Mouse (Mus musculus) liver, embryonic 13.5 days (tissue): Measurements from ENCODE around the gene Cacnb4. TPM values are rescaled to one million over a fixed set of nuclear protein-coding genes. Genes with fewer than 3 reads are reported as not detected.

ENCODE experiments used
- ATAC-seq: fragments of 200-750 bp; cut with Nextera tagmentation; 2 replicates; pipeline ENCODE4 v1.8.0; 2017; ENCODE audit warnings: low read depth, mild to moderate bottlenecking, moderate number of reproducible peaks, moderate library complexity
- DNase-seq: peaks from one replicate; pipeline ENCODE4 v3.0.0; 2022
- H3K27ac ChIP-seq: fragments of 300-500 bp; sonication (generic); 2 replicates; pipeline ENCODE4 v1.5.1; 2015; ENCODE audit warnings: moderate library complexity, mild to moderate bottlenecking, inconsistent platforms
- H3K27me3 ChIP-seq: fragments of 300-500 bp; sonication (generic); 2 replicates; pipeline ENCODE4 v1.6.1; 2015; ENCODE audit warnings: mild to moderate bottlenecking, inconsistent platforms
- H3K36me3 ChIP-seq: fragments of 300-500 bp; sonication (generic); 2 replicates; pipeline ENCODE4 v1.6.1; 2015; ENCODE audit warnings: mild to moderate bottlenecking, inconsistent platforms
- H3K4me1 ChIP-seq: fragments of 300-500 bp; sonication (generic); replicated peaks from 2 replicates; pipeline ENCODE4 v1.6.1; 2015; ENCODE audit warnings: inconsistent platforms
- H3K4me2 ChIP-seq: fragments of 300-500 bp; sonication (generic); 2 replicates; pipeline ENCODE4 v1.6.1; 2015; ENCODE audit warnings: inconsistent platforms, mild to moderate bottlenecking, moderate library complexity
- H3K4me3 ChIP-seq: fragments of 300-500 bp; sonication (generic); replicated peaks from 2 replicates; pipeline ENCODE4 v1.5.1; 2015; ENCODE audit warnings: mild to moderate bottlenecking, inconsistent platforms
- H3K9ac ChIP-seq: fragments of 300-500 bp; sonication (generic); 2 replicates; pipeline ENCODE4 v1.6.1; 2015; ENCODE audit warnings: mild to moderate bottlenecking, inconsistent platforms
- H3K9me3 ChIP-seq: fragments of 300-500 bp; sonication (generic); replicated peaks from 2 replicates; pipeline ENCODE4 v1.6.1; 2016; ENCODE audit warnings: inconsistent platforms
- WGBS: fragments of 180-500 bp; shearing (Covaris S2); methylation state at CpG from one replicate; pipeline ENCODE4 v1.1.7; 2015; ENCODE audit not compliant: insufficient replicate concordance; 5-methylcytosine and 5-hydroxymethylcytosine counted together
- polyA plus RNA-seq: library from polyadenylated mRNA; unstranded; fragments of >200 nt; fragmentation: Nextera tagmentation; extraction: Ambion mirVana; gene quantifications from 2 replicates; pipeline ENCODE4 v1.2.1, GENCODE M21; 2015

Cacnb4 gene
- polyA plus RNA-seq, 1 experiment from 2014 or later, result 0.50 TPM

- H3K9ac ChIP-seq, result no peak overlapping the region
- ATAC-seq (no peak), DNase-seq (no peak)
- WGBS, result 74% methylated on average over 3 of the region's 3 CpGs
- H3K27ac ChIP-seq, result no peak overlapping the region
- no peaks in the 10 kb centered on the region for H3K27me3 ChIP-seq
- H3K4me1 ChIP-seq, result peaks cover 13% of the 10 kb centered on the region
- H3K9me3 ChIP-seq, result no peaks in the 10 kb centered on the region
- no peak overlapping the region for H3K4me3 ChIP-seq
- no peaks in the 10 kb centered on the region for H3K36me3 ChIP-seq
- no peak overlapping the region for H3K4me2 ChIP-seq
Measured at GRCm38 (mm10) chr2:52562356-52562755, 114.3 kb downstream of the Cacnb4 start.

DNA sequence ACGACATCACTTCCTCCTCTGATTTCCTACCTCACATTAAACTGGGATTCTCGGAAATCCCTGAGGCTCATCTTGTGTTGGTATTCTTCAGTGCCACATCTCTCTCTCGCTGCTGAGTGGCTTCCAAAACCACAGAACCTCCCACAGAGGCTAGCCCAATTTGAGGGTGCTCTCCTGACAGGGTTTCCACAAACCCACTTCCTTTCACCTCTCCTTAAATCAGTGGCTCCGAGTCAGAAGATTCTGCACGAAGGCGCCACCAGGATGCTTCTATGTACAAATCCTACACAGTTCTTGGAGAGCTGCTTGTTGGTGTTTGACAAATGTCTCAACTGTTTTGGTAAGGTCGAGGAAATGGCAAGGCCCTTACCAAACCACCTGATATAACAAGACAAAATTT, 115.5 kb downstream of the Cacnb4 start:
- Histone ChIP-seq H3K4me3 (no peak overlapping the region), H3K36me3 (no peaks in the 10 kb centered on the region), H3K27ac (no peak overlapping the region), H3K9me3 (no peaks in the 10 kb centered on the region), H3K9ac (no peak overlapping the region), H3K4me2 (no peak overlapping the region), H3K27me3 (no peaks in the 10 kb centered on the region), H3K4me1 (peaks cover 14% of the 10 kb centered on the region)
- DNase-seq (no peak), ATAC-seq (no peak)
- 43% methylated on average over 7 of the region's 7 CpGs for WGBS

DNA sequence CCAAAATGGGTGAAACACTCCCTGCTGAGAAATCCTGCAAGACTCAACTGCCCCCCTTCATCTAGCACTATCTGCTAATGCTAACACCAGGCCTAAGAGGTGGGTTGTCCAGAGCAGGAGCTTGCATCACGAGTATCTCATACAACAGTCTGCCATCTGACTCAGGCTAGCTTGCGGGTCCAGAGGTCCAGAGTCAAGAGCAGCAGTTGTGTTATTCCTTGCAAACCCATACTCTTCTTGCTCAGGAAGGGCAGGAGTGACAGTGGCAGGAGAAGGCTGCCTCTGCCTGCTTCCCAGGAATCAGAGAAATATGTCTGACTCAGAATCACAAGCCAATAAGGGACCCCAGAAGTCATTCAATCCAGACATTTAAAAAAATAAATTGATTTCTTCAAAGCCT, 116.4 kb downstream of the Cacnb4 start:
- no peak overlapping the region for H3K27ac ChIP-seq
- H3K36me3 ChIP-seq, result no peaks in the 10 kb centered on the region
- WGBS, result 42% methylated on average over 2 of the region's 2 CpGs
- no peaks in the 10 kb centered on the region for H3K27me3 ChIP-seq
- ATAC-seq (no peak), DNase-seq (no peak)
- no peaks in the 10 kb centered on the region for H3K9me3 ChIP-seq
- no peak overlapping the region for H3K9ac ChIP-seq
- no peak overlapping the region for H3K4me2 ChIP-seq
- H3K4me3 ChIP-seq, result no peak overlapping the region
- H3K4me1 ChIP-seq, result peaks cover 14% of the 10 kb centered on the region

GRCm38 (mm10) chr2:52558411-52558810, 118.2 kb downstream of the Cacnb4 start:
- H3K27me3 ChIP-seq, result no peaks in the 10 kb centered on the region

DNA sequence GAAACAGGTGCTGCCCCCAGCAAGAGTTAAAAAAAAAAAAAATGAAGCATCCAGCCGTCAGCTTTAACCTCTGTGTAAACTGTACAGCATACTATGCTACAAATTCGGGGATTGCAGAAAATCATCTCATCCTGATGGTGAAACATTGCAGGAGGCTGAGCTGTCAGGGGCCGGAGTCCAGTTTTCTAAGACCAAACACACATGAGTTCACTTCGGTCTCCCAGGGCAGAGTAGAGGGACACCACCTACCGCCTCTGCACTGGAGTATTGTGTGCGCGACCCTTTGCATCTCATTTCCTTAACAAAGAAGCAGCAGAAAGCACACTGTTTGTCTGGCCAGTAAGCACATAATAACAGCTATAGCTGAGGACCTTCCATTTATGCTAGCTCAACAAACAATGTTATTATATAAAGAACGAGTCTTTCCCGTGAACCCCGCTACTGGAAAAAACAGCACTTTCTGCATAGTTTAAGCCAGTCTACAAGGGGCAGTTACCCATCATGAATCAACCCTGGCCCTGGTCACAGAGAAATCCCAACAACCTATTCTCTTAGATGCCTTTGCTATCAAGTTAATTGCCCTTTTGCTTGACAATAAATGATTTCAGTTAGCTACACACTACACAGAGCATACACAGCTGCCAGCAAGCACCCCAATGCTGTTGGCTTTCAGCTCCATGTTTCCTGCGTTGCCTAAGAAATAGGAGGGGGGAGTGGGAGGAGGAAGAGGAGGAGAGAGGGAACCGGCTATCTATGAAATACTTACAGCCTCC, 118.9 kb downstream of the Cacnb4 start:
- peaks cover 14% of the 10 kb centered on the region for H3K4me1 ChIP-seq
- 71% methylated on average over 12 of the region's 12 CpGs for WGBS
- DNase-seq (no peak), ATAC-seq (peak; percentile 65)
- no peaks in the 10 kb centered on the region for H3K36me3 ChIP-seq
- no peak overlapping the region for H3K4me2 ChIP-seq
- H3K27me3 ChIP-seq, result no peaks in the 10 kb centered on the region
- no peak overlapping the region for H3K27ac ChIP-seq
- H3K9ac ChIP-seq, result no peak overlapping the region
- H3K9me3 ChIP-seq, result no peaks in the 10 kb centered on the region
- H3K4me3 ChIP-seq, result no peak overlapping the region

More at GRCm38 (mm10) chr2:52558411-52558810, 118.2 kb downstream of the Cacnb4 start:
- no peaks in the 10 kb centered on the region for H3K9me3 ChIP-seq
- H3K36me3 ChIP-seq, result no peaks in the 10 kb centered on the region
- ATAC-seq (peak; percentile 78), DNase-seq (no peak)
- no peak overlapping the region for H3K9ac ChIP-seq
- no peak overlapping the region for H3K4me2 ChIP-seq
- H3K4me3 ChIP-seq, result no peak overlapping the region
- no peak overlapping the region for H3K27ac ChIP-seq
- WGBS, result 28% methylated on average over 8 of the region's 8 CpGs
- peaks cover 14% of the 10 kb centered on the region for H3K4me1 ChIP-seq

DNA sequence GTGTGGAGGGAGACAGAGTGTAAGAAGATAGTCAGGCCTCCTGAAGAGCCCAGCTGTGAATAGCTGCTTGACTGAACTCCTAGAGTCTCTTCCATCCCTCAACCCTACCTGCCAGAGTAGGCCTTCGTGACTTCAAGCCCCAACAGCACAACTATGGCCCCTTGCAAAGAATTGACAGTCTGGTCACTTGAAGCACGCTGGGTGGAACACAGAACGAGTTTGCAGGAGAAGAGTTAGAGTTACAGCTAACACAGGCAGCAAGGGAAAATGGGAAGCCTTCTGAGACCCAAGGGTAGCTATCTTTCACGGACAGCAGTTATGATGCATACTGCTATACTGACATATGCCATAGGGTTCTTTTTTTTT, 119.7 kb downstream of the Cacnb4 start:
- no peak overlapping the region for H3K4me3 ChIP-seq
- ATAC-seq (no peak), DNase-seq (no peak)
- H3K9me3 ChIP-seq, result no peaks in the 10 kb centered on the region
- H3K4me2 ChIP-seq, result no peak overlapping the region
- H3K27ac ChIP-seq, result no peak overlapping the region
- no peaks in the 10 kb centered on the region for H3K36me3 ChIP-seq
- no peaks in the 10 kb centered on the region for H3K27me3 ChIP-seq
- H3K4me1 ChIP-seq, result peaks cover 14% of the 10 kb centered on the region
- 61% methylated on average over 4 of the region's 4 CpGs for WGBS
- H3K9ac ChIP-seq, result no peak overlapping the region

GRCm38 (mm10) chr2:52556298-52556960, 120.2 kb downstream of the Cacnb4 start:
- no peak overlapping the region for H3K27ac ChIP-seq
- H3K4me1 ChIP-seq, result peaks cover 14% of the 10 kb centered on the region
- H3K9ac ChIP-seq, result no peak overlapping the region
- no peaks in the 10 kb centered on the region for H3K27me3 ChIP-seq
- no peaks in the 10 kb centered on the region for H3K36me3 ChIP-seq
- ATAC-seq (no peak), DNase-seq (no peak)
- no peaks in the 10 kb centered on the region for H3K9me3 ChIP-seq
- 80% methylated on average over 20 of the region's 20 CpGs for WGBS
- no peak overlapping the region for H3K4me3 ChIP-seq
- H3K4me2 ChIP-seq, result no peak overlapping the region

- no peak for ATAC-seq
- WGBS, result 55% methylated on average over 3 of the region's 3 CpGs
- no peak overlapping the region for H3K4me3 ChIP-seq
- no peak for DNase-seq
- H3K27ac ChIP-seq, result no peak overlapping the region
- no peak overlapping the region for H3K9ac ChIP-seq
- no peak overlapping the region for H3K4me2 ChIP-seq
- H3K36me3 ChIP-seq, result no peaks in the 10 kb centered on the region
- H3K4me1 ChIP-seq, result no peaks in the 10 kb centered on the region
- no peaks in the 10 kb centered on the region for H3K27me3 ChIP-seq
- no peaks in the 10 kb centered on the region for H3K9me3 ChIP-seq
Measured at GRCm38 (mm10) chr2:52548401-52548800, 128.2 kb downstream of the Cacnb4 start.

DNA sequence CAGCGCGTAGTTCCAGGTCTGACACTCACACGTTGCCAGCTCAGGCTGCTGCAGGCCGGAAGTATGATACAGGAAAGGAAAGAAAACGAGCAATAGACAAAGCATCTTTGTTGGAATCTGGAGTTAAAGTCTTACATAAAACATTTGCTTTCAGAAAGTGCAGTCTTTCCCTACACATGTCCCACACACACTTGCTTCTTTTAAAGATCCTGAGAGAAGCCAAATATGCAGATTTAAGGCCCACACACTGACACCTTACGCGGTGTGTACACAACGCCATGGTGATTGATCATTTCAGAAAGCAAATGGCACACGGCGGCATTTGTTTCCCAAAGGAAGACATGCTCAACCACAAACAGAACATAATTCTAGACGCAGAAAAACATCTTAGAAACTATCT, 129.3 kb downstream of the Cacnb4 start:
- ATAC-seq (no peak), DNase-seq (no peak)
- Histone ChIP-seq H3K4me1 (no peaks in the 10 kb centered on the region), H3K4me3 (no peak overlapping the region), H3K36me3 (no peaks in the 10 kb centered on the region), H3K9ac (no peak overlapping the region), H3K4me2 (no peak overlapping the region), H3K9me3 (no peaks in the 10 kb centered on the region), H3K27me3 (no peaks in the 10 kb centered on the region), H3K27ac (no peak overlapping the region)
- WGBS, result 79% methylated on average over 11 of the region's 11 CpGs

DNA sequence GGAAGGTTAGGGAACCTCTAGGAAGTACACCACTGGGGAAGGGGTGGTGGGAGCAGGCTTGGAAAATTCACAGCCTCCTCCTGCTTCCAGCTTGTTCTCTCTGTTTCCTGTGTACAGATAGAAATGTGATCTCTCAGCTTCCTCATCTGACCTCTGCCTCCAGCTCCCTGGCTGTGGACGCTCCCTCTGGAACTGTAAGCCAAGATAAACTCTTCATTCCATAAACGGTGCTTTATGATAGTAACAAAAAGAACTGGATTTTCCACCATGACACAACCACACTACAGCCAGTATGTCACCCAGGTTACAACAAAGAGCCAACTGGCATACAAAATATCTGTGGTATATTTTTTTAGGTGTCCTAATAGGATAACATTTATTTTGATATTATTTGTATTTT, 132.1 kb downstream of the Cacnb4 start:
- Histone ChIP-seq H3K27me3 (no peaks in the 10 kb centered on the region), H3K4me3 (no peak overlapping the region), H3K27ac (no peak overlapping the region), H3K36me3 (no peaks in the 10 kb centered on the region), H3K4me2 (no peak overlapping the region), H3K9me3 (no peaks in the 10 kb centered on the region), H3K4me1 (no peaks in the 10 kb centered on the region), H3K9ac (no peak overlapping the region)
- DNase-seq (no peak), ATAC-seq (no peak)
- WGBS, result 53% methylated on average over 2 of the region's 2 CpGs

DNA sequence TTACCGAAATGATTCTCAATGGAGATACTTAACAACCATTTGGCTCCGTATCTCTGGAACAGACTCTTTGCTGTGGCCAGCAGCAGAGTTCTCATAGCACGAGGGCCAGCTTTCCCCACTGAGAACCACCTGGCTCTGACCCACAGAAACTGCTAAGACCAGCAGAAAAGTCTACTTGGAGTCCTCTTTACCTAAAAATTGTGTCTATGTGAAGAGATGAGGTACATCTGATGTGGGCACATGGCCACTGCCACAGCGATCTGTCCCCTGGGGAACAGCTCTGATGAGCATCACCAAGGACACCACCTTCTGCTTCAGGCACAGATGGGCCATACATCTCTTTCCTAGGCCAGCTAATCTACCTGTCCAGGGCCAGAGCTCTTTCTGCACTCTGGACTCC, 135.6 kb downstream of the Cacnb4 start:
- no peak for DNase-seq
- Histone ChIP-seq H3K4me1 (no peaks in the 10 kb centered on the region), H3K9me3 (no peaks in the 10 kb centered on the region), H3K4me3 (no peak overlapping the region), H3K27ac (no peak overlapping the region), H3K9ac (no peak overlapping the region), H3K4me2 (no peak overlapping the region), H3K36me3 (no peaks in the 10 kb centered on the region), H3K27me3 (no peaks in the 10 kb centered on the region; the same call in 1 of the 2 replicates)
- 89% methylated on average over 4 of the region's 4 CpGs for WGBS
- no peak for ATAC-seq

DNA sequence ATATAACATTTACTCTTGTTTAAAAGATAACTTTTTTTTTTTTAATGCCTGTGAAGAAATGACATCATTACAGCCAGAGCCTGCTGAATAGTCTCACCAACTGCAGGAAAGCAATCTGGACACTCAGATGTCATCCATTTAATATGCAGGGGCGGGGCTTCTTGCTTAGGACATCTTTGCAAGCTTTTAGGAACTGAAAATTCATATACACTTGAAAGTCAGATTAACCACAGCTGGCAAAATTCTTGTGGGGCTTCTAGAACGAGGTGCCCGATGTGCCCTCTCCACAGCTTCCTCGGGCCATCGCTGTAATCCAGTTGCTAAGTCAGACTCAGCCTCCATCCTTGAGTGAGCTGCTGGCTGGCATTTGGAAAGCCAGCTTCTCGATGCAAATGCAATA, 137.3 kb downstream of the Cacnb4 start:
- Histone ChIP-seq H3K27ac (no peak overlapping the region), H3K4me3 (no peak overlapping the region), H3K4me2 (no peak overlapping the region), H3K36me3 (no peaks in the 10 kb centered on the region), H3K9ac (no peak overlapping the region), H3K9me3 (no peaks in the 10 kb centered on the region), H3K4me1 (no peaks in the 10 kb centered on the region), H3K27me3 (no peaks in the 10 kb centered on the region; the same call in 1 of the 2 replicates)
- ATAC-seq, result no peak
- WGBS, result 77% methylated on average over 6 of the region's 6 CpGs
- no peak for DNase-seq
